Mouse (Mus musculus) heart, embryonic 15.5 days (tissue): ENCODE data around the gene Sap30bp. TPM values are rescaled to one million over a fixed set of nuclear protein-coding genes. Genes with fewer than 3 reads are reported as not detected.

Experiments
- ATAC-seq: fragments of 200-750 bp; cut with Nextera tagmentation; replicated peaks from 2 replicates; pipeline ENCODE4 v1.8.0; 2017; ENCODE audit warnings: low read depth, moderate TSS enrichment; ENCODE audit not compliant: insufficient number of reproducible peaks, insufficient read depth, low FRiP score
- H3K27ac ChIP-seq: fragments of 300-500 bp; sonication (generic); 2 replicates; pipeline ENCODE4 v1.5.1; 2015; ENCODE audit warnings: mild to moderate bottlenecking, inconsistent platforms
- H3K27me3 ChIP-seq: fragments of 300-500 bp; sonication (generic); 2 replicates; pipeline ENCODE4 v1.6.1; 2015; ENCODE audit warnings: inconsistent platforms
- H3K36me3 ChIP-seq: fragments of 300-500 bp; sonication (generic); 2 replicates; pipeline ENCODE4 v1.6.1; 2015; ENCODE audit warnings: mild to moderate bottlenecking, inconsistent platforms
- H3K4me1 ChIP-seq: fragments of 300-500 bp; sonication (generic); replicated peaks from 2 replicates; pipeline ENCODE4 v1.6.1; 2015; ENCODE audit warnings: inconsistent platforms
- H3K4me2 ChIP-seq: fragments of 300-500 bp; sonication (generic); 2 replicates; pipeline ENCODE4 v1.6.1; 2015; ENCODE audit warnings: inconsistent platforms, mild to moderate bottlenecking, moderate library complexity
- H3K4me3 ChIP-seq: fragments of 300-500 bp; sonication (generic); 2 replicates; pipeline ENCODE4 v1.5.1; 2015; ENCODE audit warnings: mild to moderate bottlenecking, inconsistent platforms
- H3K9ac ChIP-seq: fragments of 300-500 bp; sonication (generic); 2 replicates; pipeline ENCODE4 v1.6.1; 2015; ENCODE audit warnings: mild to moderate bottlenecking, inconsistent platforms
- H3K9me3 ChIP-seq: fragments of 300-500 bp; sonication (generic); replicated peaks from 2 replicates; pipeline ENCODE4 v1.6.1; 2016; ENCODE audit warnings: inconsistent platforms
- WGBS: fragments of 180-500 bp; shearing (Covaris S2); methylation state at CpG from one replicate; pipeline ENCODE4 v1.1.7; 2015; ENCODE audit warnings: mixed read lengths; 5-methylcytosine and 5-hydroxymethylcytosine counted together
- polyA plus RNA-seq: library from polyadenylated mRNA; unstranded; fragments of >200 nt; fragmentation: Nextera tagmentation; extraction: Ambion mirVana; gene quantifications from 2 replicates; pipeline ENCODE4 v1.2.1, GENCODE M21; 2015

The Sap30bp gene
- polyA plus RNA-seq, 1 experiment from 2014 or later, result 21.4 TPM

- H3K4me2 ChIP-seq, result no peak overlapping the region
These were observed 81.7 kb downstream of the Sap30bp start for GRCm38 (mm10) chr11:116014821-116015220.

More at GRCm38 (mm10) chr11:116014821-116015220, 81.7 kb downstream of the Sap30bp start:
- Histone ChIP-seq H3K4me3 (no peak overlapping the region), H3K36me3 (no peaks in the 10 kb centered on the region; the same call in 1 of the 2 replicates), H3K27ac (no peak overlapping the region), H3K4me1 (peaks cover 17% of the 10 kb centered on the region), H3K9ac (no peak overlapping the region), H3K9me3 (no peaks in the 10 kb centered on the region), H3K27me3 (no peaks in the 10 kb centered on the region)
- 61% methylated on average over 8 of the region's 8 CpGs for whole genome bisulfite sequencing
- ATAC-seq, result no peak

Other genes starting within 250 kb of the Sap30bp start
- gene Grb2, start 224.7 kb upstream of the Sap30bp start, polyA plus RNA-seq, result 103 and 104 TPM in 2 replicates
- 36.7 and 38.8 TPM in 2 replicates for gene Tmem94, start 167.8 kb upstream of the Sap30bp start, polyA plus RNA-seq
- 18.0 and 22.5 TPM in 2 replicates for gene Caskin2, start 119.6 kb upstream of the Sap30bp start, polyA plus RNA-seq
- gene Tsen54, start 118.6 kb upstream of the Sap30bp start, polyA plus RNA-seq, result 20.1 and 26.4 TPM in 2 replicates
- 12.7 and 17.2 TPM in 2 replicates for gene Llgl2, start 109.2 kb upstream of the Sap30bp start, polyA plus RNA-seq
- gene Myo15b, start 74.9 kb upstream of the Sap30bp start, polyA plus RNA-seq, result 0.16 TPM in 2 replicates
- 52.1 and 56.3 TPM in 2 replicates for gene Smim5, start 33.3 kb upstream of the Sap30bp start, polyA plus RNA-seq
- gene Smim6, start 21.3 kb upstream of the Sap30bp start, polyA plus RNA-seq, result 3.3 and 5.0 TPM in 2 replicates
- 9.1 and 14.7 TPM in 2 replicates for gene Recql5, start 195 bp downstream of the Sap30bp start, polyA plus RNA-seq
- gene Itgb4, start 41.4 kb downstream of the Sap30bp start, polyA plus RNA-seq, result 1.2 and 3.9 TPM in 2 replicates
- gene Galk1, start 79.4 kb downstream of the Sap30bp start, polyA plus RNA-seq, result 120 and 147 TPM in 2 replicates
- gene H3f3b, start 94.7 kb downstream of the Sap30bp start, polyA plus RNA-seq, result 648 and 727 TPM in 2 replicates
- 19.5 and 27.3 TPM in 2 replicates for gene Unk, start 97.0 kb downstream of the Sap30bp start, polyA plus RNA-seq
- gene Unc13d, start 144.7 kb downstream of the Sap30bp start, polyA plus RNA-seq, result 1.0 and 3.9 TPM in 2 replicates
- 121 and 139 TPM in 2 replicates for gene Wbp2, start 153.7 kb downstream of the Sap30bp start, polyA plus RNA-seq
- 79.1 and 91.1 TPM in 2 replicates for gene Trim47, start 193.9 kb downstream of the Sap30bp start, polyA plus RNA-seq
- 5.0 and 5.5 TPM in 2 replicates for gene Trim65, start 197.8 kb downstream of the Sap30bp start, polyA plus RNA-seq
- 90.7 and 94.4 TPM in 2 replicates for gene Mrpl38, start 205.6 kb downstream of the Sap30bp start, polyA plus RNA-seq
- gene Fbf1, start 234.9 kb downstream of the Sap30bp start, polyA plus RNA-seq, result 19.8 and 26.0 TPM in 2 replicates